ENCODE assay signal across 24 mouse cellular contexts in the genomic region with DNA sequence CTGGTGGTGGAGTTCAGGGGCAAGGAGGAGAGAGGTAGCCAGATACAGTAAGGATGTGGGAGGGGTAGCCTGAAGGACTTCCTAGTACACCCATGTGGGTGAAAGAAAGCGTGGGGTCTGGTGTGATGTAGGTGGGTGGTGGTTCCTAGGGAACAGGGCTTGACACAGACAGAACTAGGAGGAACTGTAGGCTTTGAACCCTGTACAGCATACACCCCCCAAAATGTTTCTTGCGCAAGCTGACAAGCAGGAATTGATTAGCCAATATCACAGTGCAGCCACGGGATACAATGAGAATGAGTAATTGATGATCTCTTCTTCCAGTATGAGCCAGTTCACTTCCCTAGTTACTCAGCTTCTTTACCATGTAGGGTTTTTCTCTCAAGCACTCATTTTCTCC.
DNase-seq lines count a peak whose midpoint lies in the region; ATAC-seq and TF ChIP-seq lines count a peak whose summit lies in the region.
"Had no signal": no experiment of that assay in that cellular context is flagged by ENCODE, and none has a peak within 500 bp of the region (broad histone marks: within the 10 kb centered on the region; RNA-seq: fewer than 3 reads in every experiment).

No protein-coding gene starts in this region.

- H3K9ac ChIP-seq in liver, embryonic 16.5 days (ENCODE audit: low read depth, low read length) = no peak overlapping the region
- H3K9ac ChIP-seq in liver, embryonic 11.5 days (ENCODE audit: low read depth, low read length) = no peak overlapping the region
- no peak overlapping the region for H3K9ac ChIP-seq in forebrain, embryonic 11.5 days (ENCODE audit: low read length)
- H3K9ac ChIP-seq: heart, embryonic 15.5 days; hindbrain, embryonic 15.5 days; intestine, embryonic 15.5 days; liver, embryonic 14.5 days; neural tube, embryonic 12.5 days had no signal

- H3K27me3 ChIP-seq in liver, embryonic 16.5 days (ENCODE audit: control insufficient read depth, insufficient read depth, low read depth, low read length) = no peaks in the 10 kb centered on the region
- H3K27me3 ChIP-seq in liver, embryonic 11.5 days (replicated peaks; ENCODE audit: control insufficient read depth, insufficient read depth, low read length) = no peaks in the 10 kb centered on the region
- H3K27me3 ChIP-seq in forebrain, embryonic 11.5 days (ENCODE audit: control insufficient read depth, insufficient read depth, low read length) = no peaks in the 10 kb centered on the region
- H3K27me3 ChIP-seq: heart, embryonic 15.5 days; hindbrain, embryonic 15.5 days; intestine, embryonic 15.5 days; neural tube, embryonic 12.5 days had no signal

- 50% methylated on average over 3 of the region's 3 CpGs for WGBS in liver, embryonic 16.5 days (ENCODE audit: insufficient replicate concordance)
- WGBS in liver, embryonic 11.5 days = 69% methylated on average over 3 of the region's 3 CpGs
- 85% methylated on average over 3 of the region's 3 CpGs for WGBS in forebrain, embryonic 11.5 days

- ATAC-seq in liver, embryonic 16.5 days (ENCODE audit: low read depth) = peak; percentile 56
- no peak for ATAC-seq in liver, embryonic 11.5 days (replicated peaks; ENCODE audit: low FRiP score)
- ATAC-seq in granulocyte monocyte progenitor cell, adult 5-6 weeks (replicated peaks; ENCODE audit: poor library complexity, severe bottlenecking) = peak; percentile 82
- peak; percentile 77 for ATAC-seq in megakaryocyte progenitor cell, adult 5-6 weeks (replicated peaks; ENCODE audit: poor library complexity)
- no peak for ATAC-seq in forebrain, embryonic 11.5 days (replicated peaks; ENCODE audit: low FRiP score)
- ATAC-seq: intestine, embryonic 15.5 days had no signal

- no peak for TF ChIP-seq CTCF in bone marrow macrophage, adult 2 months (IDR thresholded peaks at IDR 0.05; ENCODE audit: low read depth, low read length)

- no peak overlapping the region for H3K4me2 ChIP-seq in liver, embryonic 16.5 days (ENCODE audit: low read depth, low read length)
- H3K4me2 ChIP-seq in liver, embryonic 11.5 days = no peak overlapping the region
- H3K4me2 ChIP-seq in forebrain, embryonic 11.5 days (ENCODE audit: low read depth, low read length, severe bottlenecking) = no peak overlapping the region
- H3K4me2 ChIP-seq: heart, embryonic 15.5 days; hindbrain, embryonic 15.5 days; intestine, embryonic 15.5 days; neural tube, embryonic 12.5 days had no signal

- no peak for TF ChIP-seq POLR2A in bone marrow macrophage, adult 2 months (IDR thresholded peaks at IDR 0.05; ENCODE audit: borderline replicate concordance, low read depth, low read length)

- DNase-seq in liver, embryonic 11.5 days (ENCODE audit: low spot score) = no peak
- DNase-seq in left cerebral cortex, adult 9 months (ENCODE audit: low spot score in 2 of 2) = no peak
- DNase-seq in adrenal gland, adult (ENCODE audit: inconsistent age in 2 of 2, low spot score in 1 of 2) = no peak
- no peak for DNase-seq in forebrain, embryonic 11.5 days (ENCODE audit: low spot score)
- DNase-seq: adrenal gland, postnatal 10 days; cerebellum, postnatal 14 days; embryo, embryonic 11 days; heart, adult 2 months; heart, postnatal 4 days; layer of hippocampus, postnatal 36 days; left cerebral cortex, postnatal 4 days; right cerebral cortex, adult 18-20 months; thymus, postnatal 4 days had no signal

- H3K4me1 ChIP-seq in liver, embryonic 16.5 days (ENCODE audit: control insufficient read depth, low read depth, low read length) = no peaks in the 10 kb centered on the region; the same call in 1 of the 2 replicates
- peaks cover 12% of the 10 kb centered on the region for H3K4me1 ChIP-seq in liver, embryonic 11.5 days (replicated peaks; ENCODE audit: control insufficient read depth, insufficient read depth, low read length)
- H3K4me1 ChIP-seq in bone marrow macrophage, adult 2 months (ENCODE audit: control insufficient read depth, insufficient read depth, low read length) = peaks cover 63% of the 10 kb centered on the region
- no peaks in the 10 kb centered on the region for H3K4me1 ChIP-seq in forebrain, embryonic 11.5 days (replicated peaks; ENCODE audit: control insufficient read depth, insufficient read depth, low read length)
- H3K4me1 ChIP-seq: forebrain, embryonic 10.5 days; neural tube, embryonic 12.5 days had no signal

- H3K9me3 ChIP-seq in liver, embryonic 16.5 days (replicated peaks; ENCODE audit: control insufficient read depth, low read length) = no peaks in the 10 kb centered on the region
- H3K9me3 ChIP-seq in liver, embryonic 11.5 days (ENCODE audit: control insufficient read depth, low read length) = no peaks in the 10 kb centered on the region
- no peaks in the 10 kb centered on the region for H3K9me3 ChIP-seq in forebrain, embryonic 11.5 days (ENCODE audit: control insufficient read depth, low read length)
- H3K9me3 ChIP-seq: forebrain, embryonic 10.5 days; heart, embryonic 15.5 days; hindbrain, embryonic 15.5 days; intestine, embryonic 15.5 days; megakaryocyte, embryonic 14.5 days; neural tube, embryonic 12.5 days had no signal

- H3K27ac ChIP-seq in liver, embryonic 16.5 days (ENCODE audit: low read length) = no peak overlapping the region
- no peak overlapping the region for H3K27ac ChIP-seq in liver, embryonic 11.5 days (ENCODE audit: low read depth, low read length)
- H3K27ac ChIP-seq in bone marrow macrophage, adult 2 months (ENCODE audit: insufficient read depth, low read depth, low read length) = peak overlapping the region; percentile 96
- no peak overlapping the region for H3K27ac ChIP-seq in forebrain, embryonic 11.5 days (ENCODE audit: low read depth, low read length)
- H3K27ac ChIP-seq: forebrain, embryonic 10.5 days; heart, adult 2 months; heart, embryonic 15.5 days; hindbrain, embryonic 15.5 days; intestine, embryonic 15.5 days; liver, embryonic 14.5 days; neural tube, embryonic 12.5 days had no signal

- H3K4me3 ChIP-seq in liver, embryonic 16.5 days (ENCODE audit: low read depth, low read length) = no peak overlapping the region
- no peak overlapping the region for H3K4me3 ChIP-seq in liver, embryonic 11.5 days (ENCODE audit: low read depth, low read length)
- no peak overlapping the region for H3K4me3 ChIP-seq in bone marrow macrophage, adult 2 months (ENCODE audit: insufficient read depth, low read length)
- no peak overlapping the region for H3K4me3 ChIP-seq in forebrain, embryonic 11.5 days (ENCODE audit: low read depth, low read length)
- H3K4me3 ChIP-seq: forebrain, embryonic 10.5 days; heart, adult 2 months; heart, embryonic 15.5 days; hindbrain, embryonic 15.5 days; intestine, embryonic 15.5 days; megakaryocyte, embryonic 14.5 days; neural tube, embryonic 12.5 days had no signal

- H3K36me3 ChIP-seq in liver, embryonic 16.5 days (ENCODE audit: control insufficient read depth, insufficient read depth) = no peaks in the 10 kb centered on the region
- H3K36me3 ChIP-seq in liver, embryonic 11.5 days (ENCODE audit: control insufficient read depth, insufficient read depth, low read length) = no peaks in the 10 kb centered on the region
- no peaks in the 10 kb centered on the region for H3K36me3 ChIP-seq in forebrain, embryonic 11.5 days (ENCODE audit: control insufficient read depth, insufficient read depth, low read length)
- H3K36me3 ChIP-seq: heart, embryonic 15.5 days; hindbrain, embryonic 15.5 days; intestine, embryonic 15.5 days had no signal

Comparison
In these comparisons a context has a peak if more than half of its experiments do, and no peak if none do; other contexts are left out.
1. ATAC-seq: peak in liver, embryonic 16.5 days (single experiment), granulocyte monocyte progenitor cell, adult 5-6 weeks (single experiment) and megakaryocyte progenitor cell, adult 5-6 weeks (single experiment); none in liver, embryonic 11.5 days (single experiment) and forebrain, embryonic 11.5 days (single experiment).